Mouse (Mus musculus) left cerebral cortex, adult 6 months (tissue): Measurements from ENCODE around the gene Gmps. TPM values are rescaled to one million over a fixed set of nuclear protein-coding genes. Genes with fewer than 3 reads are reported as not detected.

Experiments used
- long read RNA-seq, 2 experiments: library from polyadenylated mRNA; unstranded; transcript quantifications; one replicate each; pipeline ENCODE4 v2.0.0; 2019 to 2020
- polyA plus RNA-seq: library from polyadenylated mRNA; unstranded; fragments of <200 nt; fragmentation: Nextera tagmentation; gene quantifications from 2 replicates; pipeline ENCODE4 v1.2.3, GENCODE M21; 2021

Gene Gmps
- polyA plus RNA-seq, result 22.9 and 25.2 TPM in 2 replicates
- long read RNA-seq, experiment 1, full-length matches to known transcripts, result 133 of 163 reads
- long read RNA-seq, experiment 1, partial matches to known transcripts, result 7 of 163 reads
- long read RNA-seq, experiment 1, other reads (novel, unspliced or antisense), result 23 of 163 reads
- long read RNA-seq, experiment 2, full-length matches to known transcripts, result 16 of 84 reads
- long read RNA-seq, experiment 2, partial matches to known transcripts, result 23 of 84 reads
- long read RNA-seq, experiment 2, other reads (novel, unspliced or antisense), result 45 of 84 reads

DNA sequence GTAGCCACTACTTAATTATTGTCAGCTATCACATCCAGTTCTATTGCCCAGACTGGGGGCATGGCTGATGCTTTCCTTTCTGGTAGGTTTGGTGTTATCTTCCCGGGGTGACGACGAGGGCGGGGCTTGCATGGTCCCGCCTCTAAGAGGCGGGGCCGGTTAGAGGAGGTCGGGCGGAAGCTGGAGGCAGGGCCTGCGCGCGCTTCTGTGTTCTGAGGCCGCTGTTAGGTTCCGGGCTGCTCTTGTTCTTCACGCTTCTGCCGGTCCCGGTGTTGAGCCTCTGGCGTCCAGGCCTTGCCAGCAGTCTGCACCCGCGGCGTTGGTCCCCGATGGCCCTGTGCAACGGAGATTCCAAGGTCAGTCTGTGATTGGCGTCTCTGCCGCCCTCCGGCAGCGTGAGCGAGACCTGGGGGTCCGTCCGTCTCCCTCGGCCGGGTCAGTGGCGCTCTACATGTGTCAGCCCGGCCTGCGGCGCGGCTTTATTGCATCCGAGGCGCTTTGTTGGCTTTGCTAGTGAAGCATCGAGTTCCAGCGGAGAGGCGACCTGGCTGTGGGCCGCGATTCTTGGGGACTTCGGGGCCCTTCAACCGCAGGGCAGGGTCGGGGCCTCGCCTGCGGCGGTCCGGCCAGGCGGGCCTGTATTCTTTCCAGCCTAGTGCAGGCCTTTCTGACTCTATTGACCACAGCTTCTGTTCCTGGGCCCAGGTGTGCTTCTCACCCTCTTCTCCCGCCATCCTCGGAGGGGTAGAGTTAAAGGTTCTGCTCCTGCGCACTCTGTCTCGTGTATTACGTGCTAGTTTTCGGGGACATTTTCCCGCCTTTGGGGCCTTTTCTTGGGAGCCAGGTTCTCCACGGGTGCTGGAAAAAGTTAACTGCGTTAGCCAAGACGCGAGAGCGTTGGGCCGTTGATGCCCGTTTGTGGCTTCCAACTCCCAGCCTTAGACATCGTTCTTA, at the start of gene Gmps:
TSS of gene Gmps (plus strand) at position 152 of the 954 bp plus-strand sequence.

DNA sequence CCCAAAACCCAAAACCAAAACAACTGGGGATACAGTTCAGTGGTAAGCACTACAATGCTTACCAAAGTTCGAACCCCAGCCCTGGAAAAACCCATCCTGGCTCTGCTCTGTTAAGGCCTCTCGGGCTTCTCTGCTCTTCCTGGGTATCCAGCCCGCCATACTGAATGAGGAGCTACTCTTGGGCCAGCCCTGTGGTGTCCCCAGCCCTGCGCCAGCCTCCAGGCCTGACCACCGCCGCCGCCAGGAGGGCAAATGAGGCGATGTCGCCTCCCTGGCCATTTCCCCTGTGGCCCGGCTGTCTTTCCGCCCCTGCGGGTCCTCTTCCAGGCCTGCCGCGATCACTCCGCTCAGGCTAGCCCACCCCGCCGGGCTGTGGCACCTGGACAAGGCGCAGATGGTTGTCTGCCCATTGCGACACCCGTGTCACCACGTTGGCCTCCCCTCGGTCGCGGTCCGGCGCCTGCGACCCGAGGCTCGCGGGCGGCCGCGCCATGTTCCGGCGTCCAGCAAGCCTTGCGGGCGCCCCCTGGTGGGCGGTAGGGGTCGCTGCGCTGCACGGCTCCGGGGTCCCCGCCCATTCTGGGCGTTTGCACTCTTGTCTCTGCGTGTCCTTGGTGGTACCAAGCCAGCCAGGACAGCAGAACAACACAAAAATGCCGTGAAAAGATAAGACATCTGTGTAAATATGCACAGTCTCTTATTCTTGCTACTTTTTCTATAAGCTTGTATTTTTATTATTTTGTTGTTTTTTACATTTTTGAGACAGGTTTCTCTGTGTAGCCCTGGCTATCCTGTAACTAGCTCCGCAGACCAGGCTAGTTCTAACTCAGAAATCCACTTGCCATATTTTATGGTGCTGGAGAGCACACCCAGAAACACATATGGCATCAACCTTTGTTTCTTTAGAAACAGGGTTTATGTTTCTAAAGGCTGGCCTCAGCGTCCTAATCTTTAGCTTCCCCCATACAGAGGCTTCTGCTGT, 46.7 kb upstream of the Gmps start, which contains the start of gene E130311K13Rik:
TSS of gene E130311K13Rik (minus strand) at position 595 of the 982 bp plus-strand sequence.

DNA sequence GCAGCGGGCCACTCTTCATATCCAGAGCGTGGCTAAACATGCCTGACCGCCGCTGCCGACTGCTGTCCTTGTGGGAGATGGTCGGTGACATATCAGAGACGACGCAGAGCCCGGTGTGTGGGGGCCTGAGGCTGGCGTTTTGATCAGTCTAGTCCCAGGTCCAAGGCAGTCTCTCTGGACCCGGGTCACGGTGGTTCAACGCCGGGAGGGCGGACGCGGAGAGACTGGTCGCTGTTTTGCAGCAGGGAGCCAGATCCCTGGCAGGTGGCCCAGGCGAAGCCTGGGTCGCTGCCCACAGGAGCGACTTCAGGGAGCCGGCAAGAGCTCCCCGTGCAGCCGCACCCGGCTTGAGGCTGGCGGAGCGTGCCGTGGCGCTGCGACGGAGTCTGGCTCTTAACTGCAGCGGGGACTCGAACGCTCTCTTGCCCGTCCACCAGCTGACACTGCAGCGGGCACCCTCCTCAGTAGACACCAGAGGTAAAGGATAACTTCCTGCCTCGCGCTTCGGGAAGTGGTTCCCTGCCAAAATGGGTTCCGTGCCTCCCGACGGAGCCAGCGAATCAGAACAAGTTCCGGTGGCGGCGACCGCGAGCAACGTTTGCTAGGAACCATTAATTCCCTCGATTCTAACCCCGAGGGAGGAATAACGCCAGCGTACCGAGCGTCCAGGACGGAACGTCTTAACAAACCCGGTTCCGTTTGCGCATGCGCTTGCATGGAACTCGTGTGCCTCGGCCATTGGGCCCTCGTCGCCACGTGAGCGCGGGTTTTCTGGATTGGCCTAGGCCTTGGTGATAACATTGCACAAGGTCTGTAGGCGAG, 11.6 kb upstream of the Gmps start, which contains the start of gene Slc33a1:
TSS of gene Slc33a1 (minus strand) at position 669 of the 822 bp plus-strand sequence.

Other genes with a start within 250 kb of the Gmps start
- gene Plch1, start 76.6 kb upstream of the Gmps start, polyA plus RNA-seq, result 1.7 and 2.1 TPM in 2 replicates
- 16.8 and 22.2 TPM in 2 replicates for gene E130311K13Rik, start 46.6 kb upstream of the Gmps start, polyA plus RNA-seq
- 11.4 and 16.3 TPM in 2 replicates for gene Slc33a1, start 11.3 kb upstream of the Gmps start, polyA plus RNA-seq
- gene Vmn2r1, start 105.4 kb downstream of the Gmps start, polyA plus RNA-seq, result 0.03 and 0.04 TPM in 2 replicates
- gene Vmn2r2, start 165.8 kb downstream of the Gmps start, polyA plus RNA-seq, result not detected in 2 replicates